Mouse (Mus musculus) limb, embryonic 15.5 days (tissue): ENCODE results near the gene 3110021N24Rik. TPM values are rescaled to one million over a fixed set of nuclear protein-coding genes. Genes with fewer than 3 reads are reported as not detected.
"Not testable (repeated sequence)": the region's sequence is repeated elsewhere in the genome, so short reads cannot be mapped to it uniquely, and the experiment has no call there.

Experiments
- ATAC-seq: fragments of 200-750 bp; cut with Nextera tagmentation; 2 replicates; pipeline ENCODE4 v1.8.0; 2017; ENCODE audit warnings: low read depth, moderate TSS enrichment; ENCODE audit not compliant: insufficient number of reproducible peaks, low FRiP score, low TSS enrichment
- H3K27ac ChIP-seq: fragments of 300-500 bp; sonication (generic); 2 replicates; pipeline ENCODE4 v1.5.1; 2015; ENCODE audit warnings: moderate library complexity, mild to moderate bottlenecking, inconsistent platforms
- H3K27me3 ChIP-seq: fragments of 300-500 bp; sonication (generic); 2 replicates; pipeline ENCODE4 v1.6.1; 2015; ENCODE audit warnings: inconsistent platforms
- H3K36me3 ChIP-seq: fragments of 300-500 bp; sonication (generic); 2 replicates; pipeline ENCODE4 v1.6.1; 2015; ENCODE audit warnings: inconsistent platforms
- H3K4me1 ChIP-seq: fragments of 300-500 bp; sonication (generic); 2 replicates; pipeline ENCODE4 v1.6.1; 2015; ENCODE audit warnings: inconsistent platforms
- H3K4me2 ChIP-seq: fragments of 300-500 bp; sonication (generic); 2 replicates; pipeline ENCODE4 v1.6.1; 2015; ENCODE audit warnings: mild to moderate bottlenecking, inconsistent platforms
- H3K4me3 ChIP-seq: fragments of 300-500 bp; sonication (generic); 2 replicates; pipeline ENCODE4 v1.5.1; 2015; ENCODE audit warnings: mild to moderate bottlenecking, inconsistent platforms
- H3K9ac ChIP-seq: fragments of 300-500 bp; sonication (generic); 2 replicates; pipeline ENCODE4 v1.6.1; 2015; ENCODE audit warnings: inconsistent platforms
- H3K9me3 ChIP-seq: fragments of 300-500 bp; sonication (generic); 2 replicates; pipeline ENCODE4 v1.6.1; 2016; ENCODE audit warnings: inconsistent platforms
- WGBS: fragments of 180-500 bp; shearing (Covaris S2); methylation state at CpG from one replicate; pipeline ENCODE4 v1.1.7; 2015; 5-methylcytosine and 5-hydroxymethylcytosine counted together
- polyA plus RNA-seq: library from polyadenylated mRNA; unstranded; fragments of >200 nt; fragmentation: Nextera tagmentation; extraction: Ambion mirVana; gene quantifications from 2 replicates; pipeline ENCODE4 v1.2.1, GENCODE M21; 2015

The 3110021N24Rik gene
- 1.4 and 2.1 TPM in 2 replicates for polyA plus RNA-seq

- Histone ChIP-seq H3K4me1 (no peaks in the 10 kb centered on the region), H3K4me3 (no peak within 1 kb of the TSS), H3K4me2 (no peak within 1 kb of the TSS), H3K9me3 (no peaks in the 10 kb centered on the region), H3K27ac (no peak within 1 kb of the TSS), H3K36me3 (peaks cover 26% of the 10 kb centered on the region), H3K9ac (no peak within 1 kb of the TSS), H3K27me3 (no peaks in the 10 kb centered on the region)
- no peak for ATAC-seq
- 87% methylated on average over 5 of the region's 5 CpGs for WGBS
Observed at GRCm38 (mm10) chr4:108719349-108719748, at the start of gene 3110021N24Rik. Gene 3110021N24Rik (plus strand): TSS chr4:108719649.

GRCm38 (mm10) chr4:108686156-108686555, 33.3 kb upstream of the 3110021N24Rik start:
- Histone ChIP-seq H3K9me3 (no peaks in the 10 kb centered on the region), H3K4me1 (no peaks in the 10 kb centered on the region), H3K9ac (no peak overlapping the region), H3K4me3 (no peak overlapping the region), H3K27ac (no peak overlapping the region), H3K36me3 (peaks cover 42% of the 10 kb centered on the region), H3K4me2 (no peak overlapping the region), H3K27me3 (no peaks in the 10 kb centered on the region)
- WGBS = 60% methylated on average over 3 of the region's 3 CpGs
- no peak for ATAC-seq

GRCm38 (mm10) chr4:108687098-108687497, 32.4 kb upstream of the 3110021N24Rik start:
- H3K36me3 ChIP-seq = peaks cover 43% of the 10 kb centered on the region
- not testable (repeated sequence) for H3K4me3 ChIP-seq, H3K27ac ChIP-seq, H3K4me1 ChIP-seq, H3K27me3 ChIP-seq, H3K4me2 ChIP-seq, ATAC-seq, H3K9me3 ChIP-seq, H3K9ac ChIP-seq
- 97% methylated on average over 6 of the region's 7 CpGs for WGBS

GRCm38 (mm10) chr4:108690479-108690878, 29.0 kb upstream of the 3110021N24Rik start:
- no peak overlapping the region for H3K4me2 ChIP-seq
- H3K4me1 ChIP-seq = no peaks in the 10 kb centered on the region
- H3K27ac ChIP-seq = no peak overlapping the region
- H3K9ac ChIP-seq = no peak overlapping the region
- no peak for ATAC-seq
- H3K4me3 ChIP-seq = no peak overlapping the region
- no peaks in the 10 kb centered on the region for H3K27me3 ChIP-seq
- 79% methylated on average over 3 of the region's 3 CpGs for WGBS
- peaks cover 45% of the 10 kb centered on the region for H3K36me3 ChIP-seq
- no peaks in the 10 kb centered on the region for H3K9me3 ChIP-seq

GRCm38 (mm10) chr4:108691469-108691868, 28.0 kb upstream of the 3110021N24Rik start:
- H3K4me2 ChIP-seq = no peak overlapping the region
- H3K4me3 ChIP-seq = no peak overlapping the region
- H3K9me3 ChIP-seq = no peaks in the 10 kb centered on the region
- H3K36me3 ChIP-seq = peaks cover 39% of the 10 kb centered on the region
- no peaks in the 10 kb centered on the region for H3K27me3 ChIP-seq
- no peak overlapping the region for H3K9ac ChIP-seq
- no peak for ATAC-seq
- H3K27ac ChIP-seq = no peak overlapping the region
- no peaks in the 10 kb centered on the region for H3K4me1 ChIP-seq

GRCm38 (mm10) chr4:108696934-108697333, 22.5 kb upstream of the 3110021N24Rik start:
- Histone ChIP-seq H3K27ac (no peak overlapping the region), H3K9ac (no peak overlapping the region), H3K36me3 (peaks cover 16% of the 10 kb centered on the region), H3K4me1 (no peaks in the 10 kb centered on the region), H3K4me3 (no peak overlapping the region), H3K4me2 (no peak overlapping the region), H3K9me3 (no peaks in the 10 kb centered on the region), H3K27me3 (no peaks in the 10 kb centered on the region)
- ATAC-seq = no peak
- WGBS = 53% methylated on average over 3 of the region's 3 CpGs

- 62% methylated on average over 5 of the region's 5 CpGs for WGBS
- Histone ChIP-seq H3K9me3 (no peaks in the 10 kb centered on the region), H3K27ac (no peak overlapping the region), H3K27me3 (no peaks in the 10 kb centered on the region), H3K4me3 (no peak overlapping the region), H3K36me3 (no peaks in the 10 kb centered on the region), H3K4me2 (no peak overlapping the region), H3K9ac (no peak overlapping the region), H3K4me1 (no peaks in the 10 kb centered on the region)
- no peak for ATAC-seq
Observed at GRCm38 (mm10) chr4:108708209-108708608, 11.2 kb upstream of the 3110021N24Rik start.

- WGBS = 83% methylated on average over 3 of the region's 3 CpGs
- no peaks in the 10 kb centered on the region for H3K9me3 ChIP-seq
- no peak for ATAC-seq
Observed at GRCm38 (mm10) chr4:108721245-108721784, 1.9 kb downstream of the 3110021N24Rik start.

GRCm38 (mm10) chr4:108724102-108724501, 4.7 kb downstream of the 3110021N24Rik start:
- H3K9ac ChIP-seq = no peak overlapping the region
- no peaks in the 10 kb centered on the region for H3K9me3 ChIP-seq
- WGBS = 89% methylated on average over 2 of the region's 2 CpGs
- no peak for ATAC-seq
- H3K4me2 ChIP-seq = no peak overlapping the region
- H3K27me3 ChIP-seq = no peaks in the 10 kb centered on the region
- H3K36me3 ChIP-seq = peaks cover 24% of the 10 kb centered on the region
- H3K27ac ChIP-seq = no peak overlapping the region
- no peaks in the 10 kb centered on the region for H3K4me1 ChIP-seq
- no peak overlapping the region for H3K4me3 ChIP-seq

More at GRCm38 (mm10) chr4:108721245-108721784, 1.9 kb downstream of the 3110021N24Rik start:
- no peak overlapping the region for H3K4me3 ChIP-seq
- H3K36me3 ChIP-seq = peaks cover 29% of the 10 kb centered on the region
- H3K27me3 ChIP-seq = no peaks in the 10 kb centered on the region
- H3K9ac ChIP-seq = no peak overlapping the region
- H3K4me2 ChIP-seq = no peak overlapping the region
- H3K27ac ChIP-seq = no peak overlapping the region
- H3K4me1 ChIP-seq = no peaks in the 10 kb centered on the region

GRCm38 (mm10) chr4:108730450-108730849, 11.0 kb downstream of the 3110021N24Rik start:
- WGBS = 59% methylated on average over 1 of the region's 1 CpGs
- H3K9me3 ChIP-seq = no peaks in the 10 kb centered on the region
- no peak overlapping the region for H3K4me2 ChIP-seq
- H3K27me3 ChIP-seq = no peaks in the 10 kb centered on the region
- ATAC-seq = no peak
- H3K36me3 ChIP-seq = peaks cover 8% of the 10 kb centered on the region
- H3K9ac ChIP-seq = no peak overlapping the region
- H3K4me3 ChIP-seq = no peak overlapping the region
- no peaks in the 10 kb centered on the region for H3K4me1 ChIP-seq
- no peak overlapping the region for H3K27ac ChIP-seq

GRCm38 (mm10) chr4:108731582-108731981, 12.1 kb downstream of the 3110021N24Rik start:
- Histone ChIP-seq H3K4me2 (no peak overlapping the region), H3K4me1 (no peaks in the 10 kb centered on the region), H3K27me3 (no peaks in the 10 kb centered on the region), H3K9me3 (no peaks in the 10 kb centered on the region), H3K36me3 (0 out of 2 replicates have a peak, but pooled peaks cover 6% of the 10 kb centered on the region), H3K4me3 (no peak overlapping the region), H3K9ac (no peak overlapping the region), H3K27ac (no peak overlapping the region)
- 68% methylated on average over 3 of the region's 3 CpGs for WGBS
- no peak for ATAC-seq

- Histone ChIP-seq H3K4me2 (no peak overlapping the region), H3K9ac (no peak overlapping the region)
- no peak for ATAC-seq
Observed at GRCm38 (mm10) chr4:108746160-108746873, 26.9 kb downstream of the 3110021N24Rik start.

More at GRCm38 (mm10) chr4:108746160-108746873, 26.9 kb downstream of the 3110021N24Rik start:
- Histone ChIP-seq H3K27me3 (no peaks in the 10 kb centered on the region), H3K4me3 (no peak overlapping the region), H3K36me3 (no peaks in the 10 kb centered on the region), H3K27ac (no peak overlapping the region), H3K4me1 (no peaks in the 10 kb centered on the region), H3K9me3 (no peaks in the 10 kb centered on the region)
- 80% methylated on average over 3 of the region's 3 CpGs for WGBS
